Mouse (Mus musculus) cerebellum, adult 11-12 months (tissue): ENCODE data around the gene Sohlh1.

Experiments used
- DNase-seq: peaks from one replicate; pipeline ENCODE4 v3.0.0; 2022

The Sohlh1 gene

DNA sequence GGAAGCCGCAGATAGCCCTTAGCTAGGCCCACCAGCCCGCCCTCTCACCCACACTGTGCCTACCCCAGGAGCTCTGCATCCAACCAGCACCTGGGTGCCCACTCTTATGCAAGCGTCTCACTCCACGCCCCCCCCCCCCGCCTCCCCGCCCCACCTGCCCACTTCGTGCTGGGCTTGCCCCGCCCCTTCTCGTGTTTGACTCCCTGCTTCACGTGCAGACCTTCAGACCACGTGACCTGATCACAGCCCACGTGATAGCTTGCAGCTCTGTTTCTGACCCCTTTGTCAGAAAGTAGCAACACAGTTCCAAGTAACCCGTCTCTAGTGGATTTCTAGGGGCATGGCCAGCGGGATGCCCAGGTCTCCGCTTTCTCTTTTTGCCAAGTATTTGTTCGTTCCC lies at the start of gene Sohlh1:
TSS of gene Sohlh1 (minus strand) at position 23 of the 400 bp plus-strand sequence.
- no peak for DNase-seq

DNA sequence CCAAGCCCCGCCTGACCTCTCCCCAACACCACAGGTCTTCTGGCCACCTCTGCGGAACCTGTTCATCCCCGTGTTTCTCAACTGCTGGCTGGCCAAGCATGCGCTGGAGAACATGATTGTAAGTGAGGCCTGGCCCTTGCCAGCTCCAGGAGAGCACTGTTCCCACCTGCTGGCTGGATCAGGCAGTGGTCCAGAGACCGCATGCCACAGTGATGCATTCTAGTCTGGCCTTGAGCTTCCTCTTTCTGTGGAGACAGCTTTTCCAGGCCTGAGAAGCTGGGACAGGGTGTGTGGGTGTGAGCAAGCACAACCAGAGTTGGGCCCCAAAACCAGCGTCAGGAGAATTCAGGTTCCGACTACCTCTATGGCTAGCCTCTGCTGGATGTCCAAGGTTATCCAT lies 45.4 kb upstream of the Sohlh1 start:
- DNase-seq: peak; percentile 76

DNA sequence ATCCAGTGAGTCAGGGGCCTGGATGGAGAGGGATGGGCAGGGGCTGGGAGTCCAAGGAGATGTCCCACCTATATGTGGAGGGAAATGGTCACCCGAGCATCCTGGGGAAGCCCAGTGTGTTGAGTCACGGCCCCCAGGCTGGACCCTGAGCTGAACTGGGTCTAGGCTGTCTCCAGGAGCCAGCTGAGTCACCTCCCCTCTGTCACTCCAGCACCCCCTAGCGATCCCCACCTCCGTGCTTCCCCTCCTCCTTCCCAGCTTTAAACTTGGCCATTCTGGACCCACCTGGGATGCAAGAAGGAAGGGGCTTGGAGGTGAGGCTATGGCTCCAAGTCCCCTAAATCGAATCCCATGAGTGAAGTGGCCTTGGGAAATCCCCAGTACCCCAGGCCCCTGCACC lies 41.1 kb upstream of the Sohlh1 start:
- no peak for DNase-seq

DNA sequence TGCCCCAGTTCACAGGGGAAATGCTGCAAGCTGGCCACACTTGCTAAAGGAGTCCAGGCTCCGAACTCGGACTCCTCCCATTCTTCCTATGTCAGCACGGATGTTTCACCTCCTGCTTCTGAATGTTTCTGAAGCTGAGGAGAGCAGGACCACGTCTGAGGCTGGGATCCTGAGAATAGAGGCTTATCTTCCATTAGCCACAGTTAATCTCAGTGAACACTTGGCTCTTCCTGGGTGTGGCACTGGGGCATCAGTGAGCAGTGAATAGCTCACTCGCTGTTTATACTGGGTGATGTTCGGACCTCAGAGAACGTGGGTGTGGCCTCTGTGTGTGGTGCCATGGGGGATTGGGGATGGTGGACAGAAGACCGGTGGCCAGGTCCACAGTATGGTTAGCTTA lies 40.2 kb upstream of the Sohlh1 start:
- no peak for DNase-seq

- DNase-seq: no peak
Observed at GRCm38 (mm10) chr2:25884756-25885155, 37.7 kb upstream of the Sohlh1 start.

DNA sequence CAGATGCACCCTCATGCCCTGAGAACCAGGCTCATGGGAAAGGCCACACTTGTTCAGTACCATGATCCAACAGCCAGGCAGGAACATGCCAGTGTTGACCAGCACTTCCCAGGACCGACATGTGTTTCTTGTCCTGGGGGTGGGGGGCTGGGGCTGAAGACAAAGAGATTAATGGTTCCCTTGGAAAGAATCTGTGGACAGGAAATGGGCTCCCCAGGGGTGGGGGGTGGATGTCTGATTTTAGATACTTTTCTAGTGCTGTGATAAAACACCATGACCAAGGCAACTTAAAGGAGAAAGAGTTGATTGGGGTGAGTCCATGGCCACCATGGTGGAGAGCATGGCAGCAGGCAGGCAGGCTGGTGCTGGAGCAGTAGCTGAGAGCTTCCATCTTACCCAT lies 35.2 kb upstream of the Sohlh1 start:
- no peak for DNase-seq

GRCm38 (mm10) chr2:25879061-25879460 lies 32.0 kb upstream of the Sohlh1 start:
- peak; percentile 73 for DNase-seq

GRCm38 (mm10) chr2:25878516-25878915 lies 31.5 kb upstream of the Sohlh1 start:
- DNase-seq: peak; percentile 86

DNA sequence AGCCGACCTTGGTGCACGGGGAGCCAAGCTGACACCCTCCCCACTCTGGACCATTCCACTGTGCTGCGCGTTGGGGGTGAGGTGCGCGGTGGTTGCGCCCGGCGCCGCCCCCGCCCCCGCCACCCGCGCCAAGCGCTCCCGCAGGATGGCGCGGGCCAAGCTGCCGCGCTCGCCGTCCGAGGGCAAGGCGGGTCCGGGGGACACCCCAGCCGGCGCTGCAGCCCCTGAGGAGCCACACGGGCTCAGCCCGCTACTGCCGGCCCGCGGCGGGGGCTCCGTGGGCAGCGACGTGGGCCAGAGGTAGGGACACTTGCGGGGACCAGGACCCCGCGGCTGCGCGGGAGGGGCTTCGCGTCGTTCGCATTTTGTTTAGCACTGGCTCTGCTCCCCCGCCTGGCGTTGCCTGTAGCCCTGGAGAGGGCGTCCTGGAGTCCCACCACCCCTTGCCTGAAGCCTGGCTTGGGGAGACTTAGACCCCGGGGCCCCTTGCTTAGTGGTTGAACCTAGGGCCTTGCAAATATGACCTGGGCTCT lies 30.8 kb upstream of the Sohlh1 start:
- DNase-seq: peak; percentile 88

GRCm38 (mm10) chr2:25877250-25877735 lies 30.2 kb upstream of the Sohlh1 start:
- DNase-seq: no peak

- DNase-seq: no peak
Observed at GRCm38 (mm10) chr2:25866656-25867055, 19.6 kb upstream of the Sohlh1 start.

- DNase-seq: peak; percentile 57
Observed at GRCm38 (mm10) chr2:25865412-25865811, 18.4 kb upstream of the Sohlh1 start.

GRCm38 (mm10) chr2:25864230-25864629 lies 17.2 kb upstream of the Sohlh1 start:
- no peak for DNase-seq

GRCm38 (mm10) chr2:25863337-25864131 lies 16.5 kb upstream of the Sohlh1 start, which contains the start of gene Kcnt1:
Kcnt1 (plus strand) TSS chr2:25863734.
- peak; percentile 74 for DNase-seq

- DNase-seq: peak; percentile 60
Observed at GRCm38 (mm10) chr2:25862696-25863270, 15.7 kb upstream of the Sohlh1 start.

- peak; percentile 56 for DNase-seq
Observed at GRCm38 (mm10) chr2:25862038-25862437, 15.0 kb upstream of the Sohlh1 start.

- no peak for DNase-seq
Observed at GRCm38 (mm10) chr2:25859891-25860290, 12.8 kb upstream of the Sohlh1 start.

GRCm38 (mm10) chr2:25853998-25854397 lies 7.0 kb upstream of the Sohlh1 start:
- no peak for DNase-seq

DNA sequence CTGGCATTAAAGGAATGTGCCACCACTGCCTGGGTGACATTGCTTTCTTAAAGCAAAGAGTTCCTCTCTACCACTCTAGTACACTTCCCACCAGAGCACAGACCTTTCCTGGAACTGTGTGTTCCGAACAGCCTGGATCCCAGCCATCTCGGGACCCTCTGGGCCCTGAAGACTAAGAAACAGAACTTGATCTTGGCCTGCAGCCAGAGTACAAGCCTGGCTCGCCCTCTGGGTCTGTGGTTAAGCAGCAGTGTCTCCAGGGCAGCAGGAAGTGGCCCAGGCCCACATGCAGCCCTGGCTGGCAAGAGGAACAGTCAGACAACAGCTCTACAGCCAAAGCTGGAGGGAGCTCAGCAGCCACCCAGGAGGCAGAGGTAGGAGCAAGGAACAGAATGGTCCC lies 5.6 kb upstream of the Sohlh1 start:
- peak; percentile 60 for DNase-seq

DNA sequence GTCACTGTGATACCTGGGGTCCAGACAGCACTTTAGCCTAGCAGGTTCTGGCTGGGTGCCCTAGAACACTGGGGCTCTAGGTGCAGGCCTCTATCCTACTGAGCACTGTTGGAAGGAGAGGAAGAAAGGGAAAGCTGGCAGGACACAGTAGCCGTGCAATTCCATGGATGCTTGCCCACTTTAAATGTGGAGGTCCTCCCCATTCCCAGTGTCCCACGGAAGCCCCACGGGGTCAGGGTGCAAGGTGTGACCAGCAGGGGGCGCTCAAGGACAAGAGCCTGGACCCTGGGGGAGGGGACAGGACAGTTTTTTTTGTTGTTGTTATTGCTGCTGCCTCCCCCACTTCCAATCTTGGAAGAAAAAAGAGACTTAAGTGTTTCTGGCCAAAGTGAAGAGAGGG lies 3.3 kb upstream of the Sohlh1 start:
- DNase-seq: peak; percentile 57

DNA sequence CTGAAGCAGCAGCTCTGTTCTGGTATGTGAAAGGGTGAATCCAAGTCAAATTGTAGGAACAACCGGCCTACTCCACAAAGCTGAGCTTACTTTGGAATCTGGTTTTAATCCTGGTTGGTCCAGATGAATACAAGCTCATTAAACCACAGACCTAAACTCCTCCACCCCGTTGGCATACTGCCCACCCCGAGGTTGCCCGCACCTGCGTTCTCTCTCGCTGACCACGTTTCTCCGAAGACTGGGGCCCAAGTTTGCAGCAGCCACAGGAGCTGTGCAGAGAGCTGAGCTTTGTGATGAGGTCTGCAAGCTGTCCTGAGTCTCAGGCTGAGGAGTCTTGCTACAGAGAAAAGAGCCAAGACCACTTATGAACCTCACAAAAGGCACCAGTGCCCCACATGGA lies 532 bp downstream of the Sohlh1 start:
- no peak for DNase-seq

DNA sequence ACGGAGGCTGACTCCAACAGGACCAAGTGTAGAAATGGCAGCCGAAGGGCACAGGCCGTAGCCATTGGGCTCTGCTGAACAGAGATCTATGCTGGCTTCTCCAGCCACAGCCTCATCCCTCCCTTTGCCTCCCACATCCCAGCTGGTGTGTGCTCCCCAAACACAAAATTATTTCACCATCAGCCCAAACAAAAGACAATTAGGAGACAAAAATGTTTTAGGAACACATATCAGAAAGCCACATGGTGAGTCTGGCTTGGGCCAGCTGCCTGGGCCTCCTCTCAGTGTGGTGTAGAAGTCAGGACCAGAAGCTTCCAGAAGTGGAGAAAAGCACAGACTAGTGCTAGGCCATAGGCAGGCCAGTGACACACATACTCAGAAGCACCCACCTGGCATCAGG lies 3.0 kb downstream of the Sohlh1 start:
- no peak for DNase-seq

DNA sequence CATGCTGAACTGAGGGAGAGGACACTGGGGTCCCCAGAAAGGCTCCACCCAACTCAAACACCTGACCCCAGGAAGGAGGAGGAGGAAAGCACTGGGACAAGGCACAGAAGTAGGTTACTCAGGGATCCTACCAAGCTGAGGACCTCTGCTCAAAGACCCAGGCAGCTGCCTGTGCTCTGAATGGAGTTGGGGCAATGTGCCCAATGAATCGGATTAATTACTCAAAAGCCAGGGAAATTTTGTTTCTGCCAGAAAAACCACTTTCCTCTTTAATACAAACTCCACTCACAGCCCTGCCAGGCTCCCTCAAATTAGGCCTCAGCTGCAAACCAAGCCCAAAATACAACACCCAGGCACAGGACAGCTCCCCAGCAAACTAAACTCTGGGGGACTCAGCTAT lies 4.3 kb downstream of the Sohlh1 start:
- DNase-seq: no peak

GRCm38 (mm10) chr2:25842161-25842560 lies 4.9 kb downstream of the Sohlh1 start:
- no peak for DNase-seq
